ENCODE assay signal across 21 mouse cellular contexts in genomic region chr16:33059471-33059870, GRCm38 (mm10). TPM values are rescaled to one million over a fixed set of nuclear protein-coding genes. Genes with fewer than 3 reads are reported as not detected.
DNase-seq lines count a peak whose midpoint lies in the region; ATAC-seq and TF ChIP-seq lines count a peak whose summit lies in the region.
"Had no signal": no experiment of that assay in that cellular context is flagged by ENCODE, and none has a peak within 500 bp of the region (broad histone marks: within the 10 kb centered on the region; RNA-seq: fewer than 3 reads in every experiment).

No protein-coding gene starts in this region.

- no peaks in the 10 kb centered on the region for H3K9me3 ChIP-seq in E14TG2a.4 (ENCODE audit: low read length)
- no peaks in the 10 kb centered on the region for H3K9me3 ChIP-seq in G1E (replicated peaks)
- H3K9me3 ChIP-seq in liver, embryonic 12.5 days (replicated peaks), result no peaks in the 10 kb centered on the region
- H3K9me3 ChIP-seq in midbrain, embryonic 14.5 days (ENCODE audit: control insufficient read depth, low read length), result no peaks in the 10 kb centered on the region
- H3K9me3 ChIP-seq: forebrain, embryonic 13.5 days; midbrain, embryonic 10.5 days; neural tube, embryonic 12.5 days had no signal

- no peak overlapping the region for H3K9ac ChIP-seq in liver, embryonic 12.5 days
- no peak overlapping the region for H3K9ac ChIP-seq in midbrain, embryonic 14.5 days (replicated peaks; ENCODE audit: low read length)
- H3K9ac ChIP-seq: forebrain, embryonic 13.5 days; neural tube, embryonic 12.5 days had no signal

- DNase-seq in kidney, adult 2 months, result peak; percentile 36
- DNase-seq in kidney, postnatal 36 days, result no peak
- DNase-seq in G1E (ENCODE audit: low spot score), result no peak
- DNase-seq in midbrain, embryonic 14.5 days, result no peak
- DNase-seq in left cerebral cortex, postnatal 4 days, result no peak
- DNase-seq: cerebellum, adult 18-20 months; cerebellum, postnatal 25 days; embryo, embryonic 11 days; gastrocnemius, postnatal 14 days; heart, adult 2 months; heart, postnatal 10 days; lung, adult 18-20 months; lung, postnatal 4 days; right cerebral cortex, adult 18-20 months; thymus, postnatal 14 days had no signal

- peaks cover 19% of the 10 kb centered on the region for H3K4me1 ChIP-seq in kidney, adult 2 months (ENCODE audit: control insufficient read depth, insufficient read depth, low read length)
- H3K4me1 ChIP-seq in E14TG2a.4 (replicated peaks; ENCODE audit: low read depth, low read length) (peaks cover 57% of the 10 kb centered on the region), G1E (ENCODE audit: insufficient read depth, low read depth, low read length) (peaks cover 62% of the 10 kb centered on the region)
- peaks cover 63% of the 10 kb centered on the region for H3K4me1 ChIP-seq in liver, embryonic 12.5 days
- H3K4me1 ChIP-seq in midbrain, embryonic 14.5 days (ENCODE audit: control insufficient read depth, insufficient read depth, low read length), result peaks cover 27% of the 10 kb centered on the region

- peak overlapping the region; percentile 82 for H3K27ac ChIP-seq in kidney, adult 2 months (ENCODE audit: insufficient read depth, low read depth, low read length)
- H3K27ac ChIP-seq in liver, embryonic 12.5 days, result no peak overlapping the region
- no peak overlapping the region for H3K27ac ChIP-seq in midbrain, embryonic 14.5 days (replicated peaks; ENCODE audit: low read depth, low read length)
- H3K27ac ChIP-seq: forebrain, embryonic 13.5 days; heart, adult 2 months; kidney, postnatal 0 days; midbrain, embryonic 10.5 days; neural tube, embryonic 12.5 days had no signal

- intact Hi-C loops in left cerebral cortex, postnatal 4 days (cut with DNase I), result no loop called here

- no peak for ATAC-seq in G1E (ENCODE audit: extremely low read depth, insufficient number of reproducible peaks, low FRiP score, poor library complexity, severe bottlenecking)
- ATAC-seq in liver, embryonic 12.5 days, result no peak
- ATAC-seq in midbrain, embryonic 14.5 days (ENCODE audit: low FRiP score, low TSS enrichment), result no peak
- ATAC-seq: forebrain, embryonic 13.5 days had no signal

- no peak for TF ChIP-seq POLR2A in kidney, adult 2 months (IDR thresholded peaks at IDR 0.05; ENCODE audit: low read depth, low read length)

- TF ChIP-seq CTCF in kidney, adult 2 months (conservative IDR thresholded peaks at IDR 0.05; ENCODE audit: insufficient read depth, insufficient read length, low read depth, low read length), result no peak
- TF ChIP-seq CTCF in E14TG2a.4 (conservative IDR thresholded peaks at IDR 0.05; ENCODE audit: low read length), result no peak
- no peak for TF ChIP-seq CTCF in G1E (IDR thresholded peaks at IDR 0.05; ENCODE audit: low read depth, low read length)

- H3K4me2 ChIP-seq in liver, embryonic 12.5 days, result peak overlapping the region; percentile 21; the same call in 1 of the 2 replicates
- H3K4me2 ChIP-seq in midbrain, embryonic 14.5 days (ENCODE audit: low read length), result no peak overlapping the region
- H3K4me2 ChIP-seq: neural tube, embryonic 12.5 days had no signal

- peaks cover 3% of the 10 kb centered on the region for H3K36me3 ChIP-seq in kidney, adult 2 months (ENCODE audit: control insufficient read depth, insufficient read depth, low read length)
- H3K36me3 ChIP-seq in E14TG2a.4 (ENCODE audit: insufficient read depth, low read length) (peaks cover 42% of the 10 kb centered on the region), G1E (replicated peaks) (peaks cover 38% of the 10 kb centered on the region)
- peaks cover 36% of the 10 kb centered on the region for H3K36me3 ChIP-seq in liver, embryonic 12.5 days
- H3K36me3 ChIP-seq in midbrain, embryonic 14.5 days (ENCODE audit: control insufficient read depth, insufficient read depth, low read length), result peaks cover 35% of the 10 kb centered on the region

- no peaks in the 10 kb centered on the region for H3K27me3 ChIP-seq in kidney, adult 2 months (replicated peaks; ENCODE audit: control insufficient read depth, insufficient read depth, low read length)
- peaks cover 8% of the 10 kb centered on the region for H3K27me3 ChIP-seq in E14TG2a.4 (ENCODE audit: insufficient read depth, low read length)
- H3K27me3 ChIP-seq in G1E (ENCODE audit: insufficient read depth, low read length), result peaks cover under 1% of the 10 kb centered on the region; the same call in 1 of the 2 replicates
- no peaks in the 10 kb centered on the region for H3K27me3 ChIP-seq in liver, embryonic 12.5 days (replicated peaks)
- no peaks in the 10 kb centered on the region for H3K27me3 ChIP-seq in midbrain, embryonic 14.5 days (ENCODE audit: control insufficient read depth, insufficient read depth, low read length)
- H3K27me3 ChIP-seq: forebrain, embryonic 13.5 days; neural tube, embryonic 12.5 days had no signal

- WGBS in kidney, adult 2 months, result 45% methylated on average over 1 of the region's 1 CpGs
- WGBS in liver, embryonic 12.5 days (ENCODE audit: insufficient replicate concordance), result 92% methylated on average over 1 of the region's 1 CpGs
- WGBS in midbrain, embryonic 14.5 days, result 97% methylated on average over 1 of the region's 1 CpGs

- no peak overlapping the region for H3K4me3 ChIP-seq in kidney, adult 2 months (ENCODE audit: insufficient read depth, low read depth, low read length)
- peak overlapping the region; percentile 99 for H3K4me3 ChIP-seq in E14TG2a.4 (replicated peaks; ENCODE audit: low read length)
- H3K4me3 ChIP-seq in G1E (ENCODE audit: low read depth, low read length), result peak overlapping the region; percentile 95; the same call in 1 of the 2 replicates
- H3K4me3 ChIP-seq in liver, embryonic 12.5 days, result 0 out of 2 replicates have a peak overlapping the region, but pooled peaks have one; percentile 90
- no peak overlapping the region for H3K4me3 ChIP-seq in midbrain, embryonic 14.5 days (replicated peaks; ENCODE audit: low read depth, low read length)
- H3K4me3 ChIP-seq: forebrain, embryonic 13.5 days; heart, adult 2 months; midbrain, embryonic 10.5 days; neural tube, embryonic 12.5 days had no signal

RNA-seq across cellular contexts. Expression of gene Lmln, which starts 2.9 kb away (rescaled TPM):
- 3.1 and 4.8 TPM in 2 replicates for polyA plus RNA-seq in kidney, adult 2 months (2012; rRNA removed)
- total RNA-seq in G1E (2014; fragmentation: Nextera tagmentation) (1.8 and 3.4 TPM in 2 replicates), G1E (2017) (3.1 and 3.2 TPM in 2 replicates)
- 0.21 and 0.57 TPM in 2 replicates for polyA plus RNA-seq in G1E (2012)
- polyA plus RNA-seq in liver, embryonic 12.5 days (2016; fragmentation: Nextera tagmentation; extraction: Ambion mirVana), result 1.1 and 1.2 TPM in 2 replicates
- polyA plus RNA-seq in midbrain, embryonic 14.5 days (2014; fragmentation: Nextera tagmentation; extraction: Ambion mirVana), result 2.9 and 3.2 TPM in 2 replicates
- total RNA-seq in left cerebral cortex, postnatal 4 days (2021), result 10 to 100 TPM; 16.2 to 17.1 TPM

RNA-seq across cellular contexts. Expression of gene Rpl35a, which starts 3.2 kb away (rescaled TPM):
- polyA plus RNA-seq in kidney, adult 2 months (2012; rRNA removed), result 307 and 414 TPM in 2 replicates
- total RNA-seq in G1E (2014; fragmentation: Nextera tagmentation), result 632 and 642 TPM in 2 replicates
- total RNA-seq in G1E (2017), result 1,492 and 1,659 TPM in 2 replicates
- 133 and 159 TPM in 2 replicates for polyA plus RNA-seq in G1E (2012)
- 867 and 937 TPM in 2 replicates for polyA plus RNA-seq in liver, embryonic 12.5 days (2016; fragmentation: Nextera tagmentation; extraction: Ambion mirVana)
- polyA plus RNA-seq in midbrain, embryonic 14.5 days (2014; fragmentation: Nextera tagmentation; extraction: Ambion mirVana), result 477 and 558 TPM in 2 replicates
- total RNA-seq in left cerebral cortex, postnatal 4 days (2021), result 100 to 1,000 TPM; 300 to 327 TPM

RNA-seq across cellular contexts. Expression of gene Iqcg, which starts 3.5 kb away (rescaled TPM):
- polyA plus RNA-seq in kidney, adult 2 months (2012; rRNA removed), result 2.8 and 3.8 TPM in 2 replicates
- 1.1 and 1.5 TPM in 2 replicates for total RNA-seq in G1E (2014; fragmentation: Nextera tagmentation)
- total RNA-seq in G1E (2017), result 0.98 and 1.5 TPM in 2 replicates
- polyA plus RNA-seq in G1E (2012), result 2.1 and 2.6 TPM in 2 replicates
- 1.4 and 1.7 TPM in 2 replicates for polyA plus RNA-seq in liver, embryonic 12.5 days (2016; fragmentation: Nextera tagmentation; extraction: Ambion mirVana)
- polyA plus RNA-seq in midbrain, embryonic 14.5 days (2014; fragmentation: Nextera tagmentation; extraction: Ambion mirVana), result 4.7 and 6.2 TPM in 2 replicates
- total RNA-seq in left cerebral cortex, postnatal 4 days (2021), result 1 to 10 TPM; 5.2 to 8.3 TPM

Comparison
In these comparisons a context has a peak if more than half of its experiments do, and no peak if none do; other contexts are left out.
1. H3K4me3 ChIP-seq: peak in E14TG2a.4 (single experiment), G1E (single experiment) and liver, embryonic 12.5 days (single experiment); none in kidney, adult 2 months (single experiment) and midbrain, embryonic 14.5 days (single experiment).